Mouse (Mus musculus) stomach, postnatal 0 days (tissue): Measurements from ENCODE around the gene Prpsap1.

ENCODE experiments used
- CTCF ChIP-seq: IDR thresholded peaks from 2 replicates; pipeline ENCODE4 v1.5.1; 2016; ENCODE audit warnings: antibody characterized with exemption, low read depth, mild to moderate bottlenecking, moderate library complexity
- EP300 ChIP-seq: optimal IDR thresholded peaks from 2 replicates; pipeline ENCODE3; 2016; ENCODE audit warnings: antibody characterized with exemption

- TF ChIP-seq CTCF = no peak
- no peak for TF ChIP-seq EP300
Measured at GRCm38 (mm10) chr11:116536685-116537084, 42.7 kb upstream of the Prpsap1 start.
